Mouse (Mus musculus): Measurements from ENCODE around the gene Cst11. TPM values are rescaled to one million over a fixed set of nuclear protein-coding genes. Genes with fewer than 3 reads are reported as not detected.

Cst11 gene
- total and polyA plus RNA-seq, 3 experiments, result not detected

DNA sequence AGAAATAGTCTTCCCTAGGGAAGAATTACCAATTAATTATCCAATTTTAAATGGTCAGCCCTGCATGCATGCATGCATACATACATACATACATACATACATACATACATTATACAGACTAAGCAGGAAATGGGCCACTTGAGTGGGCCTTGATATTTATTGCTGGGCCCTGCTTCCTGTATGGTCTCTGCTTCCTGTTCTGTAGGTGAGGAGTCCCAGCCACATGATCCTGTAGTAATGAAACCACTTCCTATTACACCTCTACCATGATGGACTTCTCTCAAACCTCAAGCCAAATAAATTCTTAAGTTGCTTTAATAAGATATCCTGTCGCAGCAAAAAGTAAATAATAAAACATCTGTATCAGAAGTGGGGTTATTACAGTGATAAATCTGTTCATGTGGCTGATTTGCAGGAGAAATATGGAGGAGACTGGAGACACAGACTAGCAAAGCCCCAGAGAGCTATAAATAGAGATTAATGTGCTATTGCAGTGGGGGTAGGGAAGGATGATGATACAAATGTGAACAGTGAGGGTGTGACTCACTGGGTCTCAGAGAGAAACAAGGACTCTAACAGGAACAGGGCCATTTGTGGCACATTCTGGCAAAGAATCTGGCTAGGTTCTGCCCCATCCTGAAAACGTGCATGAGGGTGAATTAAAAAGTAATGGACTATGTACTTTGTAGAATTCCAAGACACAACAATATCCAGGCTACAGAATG is 51.9 kb downstream of the Cst11 start:
- TF ChIP-seq BHLHE40 (IDR thresholded peaks at IDR 0.05; ENCODE audit: low read depth, low read length) (no peak), RAD21 (IDR thresholded peaks at IDR 0.05; ENCODE audit: low read depth, low read length) (no peak), ELF1 (IDR thresholded peaks at IDR 0.05; ENCODE audit: low read depth, low read length) (no peak), TBP (conservative IDR thresholded peaks at IDR 0.05; ENCODE audit: low read depth, low read length) (no peak), JUN (IDR thresholded peaks at IDR 0.05; ENCODE audit: insufficient read depth, low read depth, low read length) (no peak), EP300 (IDR thresholded peaks at IDR 0.05; ENCODE audit: low read length) (no peak), ZKSCAN1 (IDR thresholded peaks at IDR 0.05; ENCODE audit: borderline replicate concordance, low read depth, low read length) (no peak), SIN3A (IDR thresholded peaks at IDR 0.05; ENCODE audit: low read length) (no peak), NRF1 (IDR thresholded peaks at IDR 0.05; ENCODE audit: low read depth, low read length) (no peak), USF2 (conservative IDR thresholded peaks at IDR 0.05; ENCODE audit: low read depth, low read length) (no peak), ZC3H11A (IDR thresholded peaks at IDR 0.05; ENCODE audit: low read depth, low read length) (no peak), UBTF (IDR thresholded peaks at IDR 0.05; ENCODE audit: low read depth, low read length) (no peak), POLR2A (IDR thresholded peaks at IDR 0.05; ENCODE audit: low read depth, low read length) (no peak), HCFC1 (IDR thresholded peaks at IDR 0.05; ENCODE audit: low read depth, low read length) (no peak), JUND (conservative IDR thresholded peaks at IDR 0.05; ENCODE audit: low read depth, low read length) (no peak)
- no peak overlapping the region for H3K4me2 ChIP-seq (ENCODE audit: insufficient read depth, low read depth, poor library complexity, severe bottlenecking)
- in situ Hi-C loops (cut with MboI; ENCODE audit: low pct_ligation_motif_present, low pct_unique_long_range_greater_than_20kb, low sequenced_read_pairs) (no loop called here), dilution Hi-C loops (cut with MboI; ENCODE audit: extremely low pct_ligation_motif_present, extremely low pct_unique_long_range_greater_than_20kb, low sequenced_read_pairs) (no loop called here)
- peaks cover 2% of the 10 kb centered on the region for H3K27me3 ChIP-seq (replicated peaks)
- no peaks in the 10 kb centered on the region for H3K9me3 ChIP-seq (replicated peaks; ENCODE audit: low read length)
- H3K79me2 ChIP-seq (replicated peaks; ENCODE audit: control insufficient read depth, extremely low read depth, insufficient read depth, poor library complexity, severe bottlenecking), result no peaks in the 10 kb centered on the region
- DNase-seq (ENCODE audit: extremely low read depth), result no peak
- H3K36me3 ChIP-seq (replicated peaks in 1 of 2; ENCODE audit: control insufficient read depth in 1 of 2, insufficient read depth in 1 of 2, low read length in 1 of 2), result no peaks in the 10 kb centered on the region
- H3K27ac ChIP-seq (ENCODE audit: insufficient read depth, low read depth), result no peak overlapping the region
- no peak overlapping the region for H3K4me3 ChIP-seq (replicated peaks in 1 of 3; ENCODE audit: low read depth in 2 of 3, low read length in 2 of 3, poor library complexity in 1 of 3)
- no peaks in the 10 kb centered on the region for H3K4me1 ChIP-seq (ENCODE audit: control insufficient read depth in 1 of 2, insufficient read depth in 2 of 2)
- H3K9ac ChIP-seq (ENCODE audit: insufficient read depth, low read depth), result no peak overlapping the region

Other genes starting within 250 kb of the Cst11 start
- 68.2 and 84.7 TPM in 2 replicates for gene Nxt1, start 98.9 kb downstream of the Cst11 start, total RNA-seq (2012; rRNA removed)
- 125 and 127 TPM in 2 replicates for gene Nxt1, start 98.9 kb downstream of the Cst11 start, total RNA-seq (2014; rRNA removed)
- gene Nxt1, start 98.9 kb downstream of the Cst11 start, polyA plus RNA-seq (2012; ENCODE audit: insufficient read length, low read depth), result 77.1 and 80.6 TPM in 2 replicates
- gene Gzf1, start 90.5 kb downstream of the Cst11 start, total RNA-seq (2012; rRNA removed), result 7.3 and 9.5 TPM in 2 replicates
- gene Gzf1, start 90.5 kb downstream of the Cst11 start, total RNA-seq (2014; rRNA removed), result 8.1 and 8.5 TPM in 2 replicates
- 5.5 and 5.8 TPM in 2 replicates for gene Gzf1, start 90.5 kb downstream of the Cst11 start, polyA plus RNA-seq (2012; ENCODE audit: insufficient read length, low read depth)
- 0.98 and 2.3 TPM in 2 replicates for gene Napb, start 39.0 kb downstream of the Cst11 start, total RNA-seq (2012; rRNA removed)
- gene Napb, start 39.0 kb downstream of the Cst11 start, total RNA-seq (2014; rRNA removed), result 2.4 and 2.6 TPM in 2 replicates
- 1.5 and 1.6 TPM in 2 replicates for gene Napb, start 39.0 kb downstream of the Cst11 start, polyA plus RNA-seq (2012; ENCODE audit: insufficient read length, low read depth)
- not detected in 2 replicates for gene Cstl1, start 21.1 kb downstream of the Cst11 start, total RNA-seq (2012; rRNA removed)
- not detected in 2 replicates for gene Cstl1, start 21.1 kb downstream of the Cst11 start, total RNA-seq (2014; rRNA removed)
- not detected in 2 replicates for gene Cstl1, start 21.1 kb downstream of the Cst11 start, polyA plus RNA-seq (2012; ENCODE audit: insufficient read length, low read depth)
- gene 8030411F24Rik, start 10.5 kb upstream of the Cst11 start, total RNA-seq (2012; rRNA removed), result not detected in 2 replicates
- gene 8030411F24Rik, start 10.5 kb upstream of the Cst11 start, total RNA-seq (2014; rRNA removed), result not detected in 2 replicates
- not detected in 2 replicates for gene 8030411F24Rik, start 10.5 kb upstream of the Cst11 start, polyA plus RNA-seq (2012; ENCODE audit: insufficient read length, low read depth)
- not detected in 2 replicates for gene Cst12, start 17.9 kb upstream of the Cst11 start, total RNA-seq (2012; rRNA removed)
- not detected in 2 replicates for gene Cst12, start 17.9 kb upstream of the Cst11 start, total RNA-seq (2014; rRNA removed)
- not detected in 2 replicates for gene Cst12, start 17.9 kb upstream of the Cst11 start, polyA plus RNA-seq (2012; ENCODE audit: insufficient read length, low read depth)
- gene Cst8, start 27.3 kb upstream of the Cst11 start, total RNA-seq (2012; rRNA removed), result not detected in 2 replicates
- gene Cst8, start 27.3 kb upstream of the Cst11 start, total RNA-seq (2014; rRNA removed), result not detected in 2 replicates
- not detected in 2 replicates for gene Cst8, start 27.3 kb upstream of the Cst11 start, polyA plus RNA-seq (2012; ENCODE audit: insufficient read length, low read depth)
- gene Cst13, start 48.6 kb upstream of the Cst11 start, total RNA-seq (2012; rRNA removed), result not detected in 2 replicates
- not detected in 2 replicates for gene Cst13, start 48.6 kb upstream of the Cst11 start, total RNA-seq (2014; rRNA removed)
- gene Cst13, start 48.6 kb upstream of the Cst11 start, polyA plus RNA-seq (2012; ENCODE audit: insufficient read length, low read depth), result not detected in 2 replicates
- not detected in 2 replicates for gene Cst9, start 63.6 kb upstream of the Cst11 start, total RNA-seq (2012; rRNA removed)
- gene Cst9, start 63.6 kb upstream of the Cst11 start, total RNA-seq (2014; rRNA removed), result not detected in 2 replicates
- not detected in 2 replicates for gene Cst9, start 63.6 kb upstream of the Cst11 start, polyA plus RNA-seq (2012; ENCODE audit: insufficient read length, low read depth)
- not detected in 2 replicates for gene 9230104L09Rik, start 93.5 kb upstream of the Cst11 start, total RNA-seq (2012; rRNA removed)
- not detected in 2 replicates for gene 9230104L09Rik, start 93.5 kb upstream of the Cst11 start, total RNA-seq (2014; rRNA removed)
- gene 9230104L09Rik, start 93.5 kb upstream of the Cst11 start, polyA plus RNA-seq (2012; ENCODE audit: insufficient read length, low read depth), result not detected in 2 replicates
- 228 and 231 TPM in 2 replicates for gene Cst3, start 104.2 kb upstream of the Cst11 start, total RNA-seq (2012; rRNA removed)
- 170 and 209 TPM in 2 replicates for gene Cst3, start 104.2 kb upstream of the Cst11 start, total RNA-seq (2014; rRNA removed)
- 139 and 156 TPM in 2 replicates for gene Cst3, start 104.2 kb upstream of the Cst11 start, polyA plus RNA-seq (2012; ENCODE audit: insufficient read length, low read depth)
- gene Gm1330, start 231.8 kb upstream of the Cst11 start, total RNA-seq (2012; rRNA removed), result not detected in 2 replicates
- not detected in 2 replicates for gene Gm1330, start 231.8 kb upstream of the Cst11 start, total RNA-seq (2014; rRNA removed)
- not detected in 2 replicates for gene Gm1330, start 231.8 kb upstream of the Cst11 start, polyA plus RNA-seq (2012; ENCODE audit: insufficient read length, low read depth)
- not detected in 2 replicates for gene Gm10750, start 245.7 kb upstream of the Cst11 start, total RNA-seq (2012; rRNA removed)
- not detected in 2 replicates for gene Gm10750, start 245.7 kb upstream of the Cst11 start, total RNA-seq (2014; rRNA removed)
- gene Gm10750, start 245.7 kb upstream of the Cst11 start, polyA plus RNA-seq (2012; ENCODE audit: insufficient read length, low read depth), result not detected in 2 replicates